Mouse (Mus musculus): ENCODE results near the gene Gng11.

- no peak for TF ChIP-seq GABPA (IDR thresholded peaks at IDR 0.05; ENCODE audit: low read depth, low read length)
- TF ChIP-seq ZC3H11A (IDR thresholded peaks at IDR 0.05; ENCODE audit: low read depth, low read length): no peak
- no peak for TF ChIP-seq ETS1 (IDR thresholded peaks at IDR 0.05; ENCODE audit: low read depth, low read length)
- no peak for TF ChIP-seq CTCF (IDR thresholded peaks at IDR 0.05 in 2 of 3, conservative IDR thresholded peaks at IDR 0.05 in 1 of 3; ENCODE audit: control insufficient read depth in 1 of 3, insufficient read depth in 1 of 3, low read depth in 2 of 3, low read length in 3 of 3, poor library complexity in 1 of 3, severe bottlenecking in 1 of 3)
- TF ChIP-seq SIN3A (IDR thresholded peaks at IDR 0.05; ENCODE audit: low read length): no peak
- TF ChIP-seq POLR2A (IDR thresholded peaks at IDR 0.05; ENCODE audit: control insufficient read depth in 1 of 2, insufficient read depth in 1 of 2, low read depth in 1 of 2, low read length in 2 of 2, poor library complexity in 1 of 2): no peak
- TF ChIP-seq EP300 (IDR thresholded peaks at IDR 0.05; ENCODE audit: low read depth in 1 of 2, low read length in 2 of 2): no peak
- TF ChIP-seq MYC (IDR thresholded peaks at IDR 0.05; ENCODE audit: low read depth, low read length): no peak
- TF ChIP-seq MAX (IDR thresholded peaks at IDR 0.05; ENCODE audit: low read length): no peak
- no peak for TF ChIP-seq RAD21 (IDR thresholded peaks at IDR 0.05; ENCODE audit: low read depth, low read length)
- TF ChIP-seq MXI1 (IDR thresholded peaks at IDR 0.05; ENCODE audit: low read depth, low read length): no peak
These were observed 4.4 kb upstream of the Gng11 start for GRCm38 (mm10) chr6:3999296-3999695.
